Mouse (Mus musculus): Measurements from ENCODE around the gene Ceacam20. TPM values are rescaled to one million over a fixed set of nuclear protein-coding genes. Genes with fewer than 3 reads are reported as not detected.

Gene Ceacam20
- polyA plus RNA-seq, 1 experiment from 2014 or later: not detected

DNA sequence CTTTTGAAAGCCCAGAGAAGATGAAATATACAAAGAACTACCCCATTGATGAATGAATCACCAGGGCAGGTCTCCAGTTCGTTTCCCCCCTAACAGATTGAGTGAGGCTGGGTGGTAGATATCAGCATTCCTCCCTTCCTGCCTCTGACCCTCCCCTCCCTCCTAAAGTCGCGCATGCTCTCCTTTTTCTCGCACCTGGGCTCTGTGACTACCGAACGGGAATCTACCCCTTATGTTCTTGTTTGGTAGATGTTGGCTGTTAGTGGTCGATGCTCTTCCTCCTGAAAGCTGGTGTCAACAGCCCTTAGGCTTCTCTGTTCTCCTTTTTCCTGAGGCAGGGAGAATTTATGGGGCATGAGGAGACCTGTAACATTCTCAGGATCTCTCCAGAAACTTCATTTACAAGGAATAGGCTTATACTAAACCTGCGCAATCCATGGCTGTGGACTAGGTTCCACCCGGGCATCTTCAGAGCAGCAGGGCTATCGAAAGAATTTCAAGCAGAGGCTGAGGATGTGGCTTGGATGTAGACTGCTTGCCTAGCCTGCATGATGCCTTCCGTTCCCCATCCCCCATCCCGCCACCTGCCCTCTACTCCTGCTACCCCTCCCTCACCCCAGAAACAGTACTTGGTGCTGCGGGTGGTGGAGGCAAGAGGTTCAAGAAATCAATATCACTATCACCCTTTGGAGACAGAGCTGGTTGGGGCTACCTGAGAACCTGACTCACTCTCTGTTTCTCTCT lies 32.9 kb upstream of the Ceacam20 start:
- no peak overlapping the region for H3K9ac ChIP-seq (replicated peaks; ENCODE audit: low read length)
- H3K27ac ChIP-seq (ENCODE audit: low read length): no peak overlapping the region
- no peaks in the 10 kb centered on the region for H3K36me3 ChIP-seq (ENCODE audit: insufficient read depth, low read length)
- no peaks in the 10 kb centered on the region for H3K9me3 ChIP-seq (ENCODE audit: low read length)
- 18% methylated on average over 13 of the region's 13 CpGs for WGBS
- no peaks in the 10 kb centered on the region for H3K4me1 ChIP-seq (ENCODE audit: insufficient read depth, low read length)
- no peak overlapping the region for H3K4me3 ChIP-seq (ENCODE audit: low read length)
- no peak for ATAC-seq (ENCODE audit: low FRiP score, low TSS enrichment)
- H3K4me2 ChIP-seq (replicated peaks; ENCODE audit: low read depth, low read length): no peak overlapping the region
- no peaks in the 10 kb centered on the region; the same call in 1 of the 2 replicates for H3K27me3 ChIP-seq (ENCODE audit: insufficient read depth, low read length)

GRCm38 (mm10) chr7:19932877-19933809 lies 32.1 kb upstream of the Ceacam20 start:
- H3K36me3 ChIP-seq (ENCODE audit: insufficient read depth, low read length): no peaks in the 10 kb centered on the region
- H3K4me1 ChIP-seq (ENCODE audit: insufficient read depth, low read length): no peaks in the 10 kb centered on the region
- no peak overlapping the region for H3K27ac ChIP-seq (ENCODE audit: low read length)
- no peak overlapping the region for H3K9ac ChIP-seq (replicated peaks; ENCODE audit: low read length)
- WGBS: 22% methylated on average over 20 of the region's 21 CpGs
- no peaks in the 10 kb centered on the region for H3K9me3 ChIP-seq (ENCODE audit: low read length)
- H3K4me2 ChIP-seq (replicated peaks; ENCODE audit: low read depth, low read length): peak overlapping the region; percentile 38
- no peaks in the 10 kb centered on the region; the same call in 1 of the 2 replicates for H3K27me3 ChIP-seq (ENCODE audit: insufficient read depth, low read length)
- peak; percentile 64; the same call in 1 of the 2 replicates for ATAC-seq (ENCODE audit: low FRiP score, low TSS enrichment)
- H3K4me3 ChIP-seq (ENCODE audit: low read length): peak overlapping the region; percentile 6; the same call in 1 of the 2 replicates

- H3K27me3 ChIP-seq (ENCODE audit: insufficient read depth, low read length): no peaks in the 10 kb centered on the region; the same call in 1 of the 2 replicates
- no peaks in the 10 kb centered on the region for H3K9me3 ChIP-seq (ENCODE audit: low read length)
- H3K27ac ChIP-seq (ENCODE audit: low read length): no peak overlapping the region
- H3K4me1 ChIP-seq (ENCODE audit: insufficient read depth, low read length): no peaks in the 10 kb centered on the region
- ATAC-seq (ENCODE audit: low FRiP score, low TSS enrichment): no peak
- H3K4me2 ChIP-seq (replicated peaks; ENCODE audit: low read depth, low read length): no peak overlapping the region
- H3K9ac ChIP-seq (replicated peaks; ENCODE audit: low read length): no peak overlapping the region
- no peak overlapping the region for H3K4me3 ChIP-seq (ENCODE audit: low read length)
- WGBS: 66% methylated on average over 20 of the region's 20 CpGs
- H3K36me3 ChIP-seq (ENCODE audit: insufficient read depth, low read length): no peaks in the 10 kb centered on the region
Measured at GRCm38 (mm10) chr7:19935171-19935751, 30.0 kb upstream of the Ceacam20 start.

GRCm38 (mm10) chr7:19935961-19936360 lies 29.3 kb upstream of the Ceacam20 start:
- Histone ChIP-seq H3K4me3 (ENCODE audit: low read length) (no peak overlapping the region), H3K9me3 (ENCODE audit: low read length) (no peaks in the 10 kb centered on the region), H3K36me3 (ENCODE audit: insufficient read depth, low read length) (no peaks in the 10 kb centered on the region), H3K9ac (replicated peaks; ENCODE audit: low read length) (no peak overlapping the region), H3K4me2 (replicated peaks; ENCODE audit: low read depth, low read length) (no peak overlapping the region), H3K27me3 (ENCODE audit: insufficient read depth, low read length) (no peaks in the 10 kb centered on the region; the same call in 1 of the 2 replicates), H3K4me1 (ENCODE audit: insufficient read depth, low read length) (no peaks in the 10 kb centered on the region), H3K27ac (ENCODE audit: low read length) (no peak overlapping the region)
- WGBS: 66% methylated on average over 6 of the region's 6 CpGs
- no peak for ATAC-seq (ENCODE audit: low FRiP score, low TSS enrichment)

- no peaks in the 10 kb centered on the region for H3K9me3 ChIP-seq (ENCODE audit: low read length)
- H3K27ac ChIP-seq (ENCODE audit: low read length): no peak overlapping the region
- no peak for ATAC-seq (ENCODE audit: low FRiP score, low TSS enrichment)
- 82% methylated on average over 11 of the region's 11 CpGs for WGBS
- no peak overlapping the region for H3K4me3 ChIP-seq (ENCODE audit: low read length)
- H3K36me3 ChIP-seq (ENCODE audit: insufficient read depth, low read length): no peaks in the 10 kb centered on the region
- no peak overlapping the region for H3K4me2 ChIP-seq (replicated peaks; ENCODE audit: low read depth, low read length)
- H3K9ac ChIP-seq (replicated peaks; ENCODE audit: low read length): no peak overlapping the region
- no peaks in the 10 kb centered on the region; the same call in 1 of the 2 replicates for H3K27me3 ChIP-seq (ENCODE audit: insufficient read depth, low read length)
- no peaks in the 10 kb centered on the region for H3K4me1 ChIP-seq (ENCODE audit: insufficient read depth, low read length)
Measured at GRCm38 (mm10) chr7:19937229-19937821, 27.9 kb upstream of the Ceacam20 start.

DNA sequence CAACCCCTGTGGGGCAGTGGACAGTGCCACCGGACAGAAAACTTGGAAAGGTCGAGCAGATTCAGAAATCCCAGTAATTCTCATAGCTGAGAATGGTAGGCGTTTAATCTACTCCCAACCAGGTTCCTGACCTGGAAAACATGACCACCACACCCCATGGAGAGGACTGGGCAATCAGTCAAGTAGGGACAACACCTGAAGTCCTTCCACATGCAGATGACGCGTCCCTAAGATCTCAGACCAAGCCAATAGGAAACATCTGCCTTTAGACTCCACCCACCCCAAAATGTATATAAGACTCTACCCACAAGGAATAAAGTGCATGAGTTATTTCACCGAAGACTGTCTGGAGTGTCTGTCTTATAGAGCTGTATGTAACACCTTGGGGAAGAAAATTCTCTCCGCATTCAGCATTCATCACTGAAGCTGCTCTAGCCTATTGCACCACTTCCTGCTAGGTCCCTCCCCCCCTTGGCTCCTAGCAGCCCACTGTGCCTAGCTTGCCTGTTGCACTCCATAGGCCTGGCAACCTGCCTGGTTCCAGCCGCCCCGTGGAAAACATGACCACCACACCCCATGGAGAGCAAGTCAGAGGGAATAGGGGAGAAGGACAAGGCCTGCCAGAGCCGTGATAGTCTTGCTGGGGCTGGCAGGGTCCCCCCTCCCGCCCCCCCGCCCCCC lies 25.5 kb upstream of the Ceacam20 start:
- WGBS: 45% methylated on average over 12 of the region's 12 CpGs
- no peaks in the 10 kb centered on the region for H3K4me1 ChIP-seq (ENCODE audit: insufficient read depth, low read length)
- ATAC-seq (ENCODE audit: low FRiP score, low TSS enrichment): peak; percentile 44; the same call in 1 of the 2 replicates
- H3K9ac ChIP-seq (replicated peaks; ENCODE audit: low read length): no peak overlapping the region
- H3K27ac ChIP-seq (ENCODE audit: low read length): no peak overlapping the region
- no peak overlapping the region for H3K4me2 ChIP-seq (replicated peaks; ENCODE audit: low read depth, low read length)
- H3K4me3 ChIP-seq (ENCODE audit: low read length): no peak overlapping the region
- H3K27me3 ChIP-seq (ENCODE audit: insufficient read depth, low read length): no peaks in the 10 kb centered on the region
- H3K36me3 ChIP-seq (ENCODE audit: insufficient read depth, low read length): no peaks in the 10 kb centered on the region
- no peaks in the 10 kb centered on the region for H3K9me3 ChIP-seq (ENCODE audit: low read length)

- Histone ChIP-seq H3K27me3 (ENCODE audit: insufficient read depth, low read length) (no peaks in the 10 kb centered on the region), H3K36me3 (ENCODE audit: insufficient read depth, low read length) (no peaks in the 10 kb centered on the region), H3K9ac (replicated peaks; ENCODE audit: low read length) (no peak overlapping the region), H3K4me3 (ENCODE audit: low read length) (no peak overlapping the region), H3K9me3 (ENCODE audit: low read length) (no peaks in the 10 kb centered on the region), H3K27ac (ENCODE audit: low read length) (0 out of 2 replicates have a peak overlapping the region, but pooled peaks have one; percentile 10), H3K4me1 (ENCODE audit: insufficient read depth, low read length) (no peaks in the 10 kb centered on the region), H3K4me2 (replicated peaks; ENCODE audit: low read depth, low read length) (no peak overlapping the region)
- ATAC-seq (ENCODE audit: low FRiP score, low TSS enrichment): no peak
- WGBS: 26% methylated on average over 4 of the region's 6 CpGs
Measured at GRCm38 (mm10) chr7:19940256-19940655, 25.0 kb upstream of the Ceacam20 start.

DNA sequence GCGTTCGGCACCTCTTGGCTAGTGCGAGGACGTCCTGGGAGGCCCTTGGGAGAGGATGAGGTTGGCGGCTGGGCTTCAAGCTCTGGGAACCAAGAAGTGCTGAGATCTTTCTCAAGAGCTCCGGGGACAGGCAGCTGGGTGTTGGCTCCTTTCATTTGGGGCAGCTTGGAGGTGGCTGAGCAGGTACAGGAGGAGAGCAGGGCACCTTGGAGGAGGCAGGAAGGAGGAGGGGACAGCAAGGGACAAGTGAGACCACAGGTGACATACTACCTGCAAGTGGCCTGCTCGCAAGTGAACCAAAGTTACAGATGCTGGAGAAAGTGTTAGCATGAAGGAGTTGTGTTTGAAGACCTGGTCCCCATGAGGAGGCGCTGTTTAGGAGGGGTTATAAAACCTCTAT lies 20.5 kb upstream of the Ceacam20 start:
- Histone ChIP-seq H3K27ac (ENCODE audit: low read length) (no peak overlapping the region), H3K36me3 (ENCODE audit: insufficient read depth, low read length) (no peaks in the 10 kb centered on the region), H3K9ac (replicated peaks; ENCODE audit: low read length) (no peak overlapping the region), H3K4me1 (ENCODE audit: insufficient read depth, low read length) (no peaks in the 10 kb centered on the region), H3K4me3 (ENCODE audit: low read length) (no peak overlapping the region), H3K4me2 (replicated peaks; ENCODE audit: low read depth, low read length) (no peak overlapping the region), H3K27me3 (ENCODE audit: insufficient read depth, low read length) (no peaks in the 10 kb centered on the region), H3K9me3 (ENCODE audit: low read length) (no peaks in the 10 kb centered on the region)
- WGBS: 90% methylated on average over 8 of the region's 8 CpGs
- no peak for ATAC-seq (ENCODE audit: low FRiP score, low TSS enrichment)

- no peak for ATAC-seq (ENCODE audit: low FRiP score, low TSS enrichment)
- Histone ChIP-seq H3K9ac (replicated peaks; ENCODE audit: low read length) (no peak overlapping the region), H3K27ac (ENCODE audit: low read length) (no peak overlapping the region), H3K27me3 (ENCODE audit: insufficient read depth, low read length) (no peaks in the 10 kb centered on the region), H3K9me3 (ENCODE audit: low read length) (no peaks in the 10 kb centered on the region), H3K4me3 (ENCODE audit: low read length) (no peak overlapping the region), H3K4me2 (replicated peaks; ENCODE audit: low read depth, low read length) (no peak overlapping the region), H3K4me1 (ENCODE audit: insufficient read depth, low read length) (no peaks in the 10 kb centered on the region), H3K36me3 (ENCODE audit: insufficient read depth, low read length) (no peaks in the 10 kb centered on the region)
- 89% methylated on average over 5 of the region's 5 CpGs for WGBS
Measured at GRCm38 (mm10) chr7:19945201-19945600, 20.0 kb upstream of the Ceacam20 start.
